Mouse (Mus musculus) lung, postnatal 4 days (tissue): ENCODE data around the gene Zfp960.
"Not testable (repeated sequence)": the region's sequence is repeated elsewhere in the genome, so short reads cannot be mapped to it uniquely, and the experiment has no call there.

Source experiments
- DNase-seq, 2 experiments: peaks; one replicate each; pipeline ENCODE4 v3.0.0; 2021

The Zfp960 gene

GRCm38 (mm10) chr17:17063628-17064494, at the start of gene Zfp960:
Gene Zfp960 (plus strand): TSS chr17:17064113.
- peak; percentile 62 to 88 for DNase-seq

- DNase-seq = not testable (repeated sequence)
Observed at GRCm38 (mm10) chr17:17018071-17018470, 45.8 kb upstream of the Zfp960 start.

- not testable (repeated sequence) for DNase-seq
Observed at GRCm38 (mm10) chr17:17059566-17059965, 4.3 kb upstream of the Zfp960 start.

GRCm38 (mm10) chr17:17120830-17121502, 57.1 kb downstream of the Zfp960 start, which contains the start of gene Zfp97:
Gene Zfp97 (plus strand): TSS chr17:17121415.
- DNase-seq = not testable (repeated sequence)
